Mouse (Mus musculus) CH12.LX (cell line): Measurements from ENCODE around the gene Nr2f2. TPM values are rescaled to one million over a fixed set of nuclear protein-coding genes. Genes with fewer than 3 reads are reported as not detected.

Source experiments
- DNase-seq: peaks from one replicate; pipeline ENCODE4 v3.0.0-alpha.2; 2013; ENCODE audit errors: extremely low read depth
- H3K27ac ChIP-seq: 2 replicates; pipeline ENCODE4 v1.5.1; 2012; ENCODE audit warnings: low read depth, mild to moderate bottlenecking, control low read depth, moderate library complexity; ENCODE audit not compliant: insufficient read depth
- H3K27me3 ChIP-seq: replicated peaks from 2 replicates; pipeline ENCODE3; 2012; ENCODE audit warnings: inconsistent platforms
- H3K36me3 ChIP-seq, 2 experiments: replicated peaks in 1 of 2; 2 replicates each; pipeline versions ENCODE3 to v1.6.1; 2012; ENCODE audit warnings: inconsistent platforms in 1 of 2, low read length in 1 of 2, mild to moderate bottlenecking in 1 of 2, mixed read lengths in 1 of 2, moderate library complexity in 1 of 2; ENCODE audit not compliant: control insufficient read depth in 1 of 2, insufficient read depth in 1 of 2
- H3K4me1 ChIP-seq, 2 experiments: 2 replicates each; pipeline ENCODE4 v1.6.1; 2012; ENCODE audit warnings: inconsistent platforms in 1 of 2, moderate library complexity in 1 of 2; ENCODE audit not compliant: insufficient read depth in 2 of 2, control insufficient read depth in 1 of 2
- H3K4me2 ChIP-seq: 2 replicates; pipeline ENCODE4 v1.6.1; 2012; ENCODE audit warnings: low read depth, mild to moderate bottlenecking, control low read depth; ENCODE audit not compliant: poor library complexity, insufficient read depth, severe bottlenecking
- H3K4me3 ChIP-seq, 3 experiments: fragments of 150-350 bp in 1 of 3; sonication (generic) in 1 of 3; replicated peaks in 1 of 3; 2 replicates each; pipeline versions ENCODE3 to v1.5.1; 2011 to 2012; ENCODE audit warnings: low read depth in 2 of 3, low read length in 2 of 3, mild to moderate bottlenecking in 2 of 3, moderate library complexity in 2 of 3, control low read depth in 1 of 3, improper control_type of control experiment in 1 of 3, inconsistent platforms in 1 of 3, mixed read lengths in 1 of 3; ENCODE audit not compliant: poor library complexity in 1 of 3
- H3K79me2 ChIP-seq: replicated peaks from 2 replicates; pipeline ENCODE4 v1.6.1; 2012; ENCODE audit warnings: mild to moderate bottlenecking, moderate library complexity; ENCODE audit not compliant: control insufficient read depth, poor library complexity, insufficient read depth, severe bottlenecking; ENCODE audit errors: extremely low read depth
- H3K9ac ChIP-seq: 2 replicates; pipeline ENCODE4 v1.6.1; 2012; ENCODE audit warnings: low read depth, mild to moderate bottlenecking, control low read depth, moderate library complexity; ENCODE audit not compliant: insufficient read depth
- H3K9me3 ChIP-seq: replicated peaks from 2 replicates; pipeline ENCODE3; 2012; ENCODE audit warnings: low read length, inconsistent platforms, mixed read lengths
- BHLHE40 ChIP-seq: IDR thresholded peaks from 2 replicates; pipeline ENCODE4 v1.6.1; 2011; ENCODE audit warnings: mild to moderate bottlenecking, low read depth, low read length, improper control_type of control experiment
- CHD1 ChIP-seq: IDR thresholded peaks from 2 replicates; pipeline ENCODE4 v1.6.1; 2012; ENCODE audit warnings: low read depth, low read length, improper control_type of control experiment, inconsistent platforms
- CTCF ChIP-seq, 2 experiments: IDR thresholded peaks in 1 of 2; conservative IDR thresholded peaks in 1 of 2; 2 replicates each; pipeline ENCODE4 v1.5.1; 2011 to 2012; ENCODE audit warnings: low read depth in 2 of 2, low read length in 2 of 2, improper control_type of control experiment in 1 of 2, inconsistent platforms in 1 of 2, mild to moderate bottlenecking in 1 of 2, moderate library complexity in 1 of 2
- E2F4 ChIP-seq: IDR thresholded peaks from 2 replicates; pipeline ENCODE4 v1.6.1; 2011; ENCODE audit warnings: low read depth, low read length, improper control_type of control experiment; ENCODE audit not compliant: insufficient replicate concordance
- EP300 ChIP-seq: IDR thresholded peaks from 2 replicates; pipeline ENCODE4 v1.6.1; 2011; ENCODE audit warnings: low read length, improper control_type of control experiment
- HCFC1 ChIP-seq: IDR thresholded peaks from 2 replicates; pipeline ENCODE4 v1.6.1; 2012; ENCODE audit warnings: low read depth, mild to moderate bottlenecking, inconsistent platforms, low read length, improper control_type of control experiment
- IRF4 ChIP-seq: IDR thresholded peaks from 2 replicates; pipeline ENCODE4 v1.6.1; 2014; ENCODE audit warnings: low read depth, mild to moderate bottlenecking, inconsistent platforms, low read length, improper control_type of control experiment
- JUN ChIP-seq: IDR thresholded peaks from 2 replicates; pipeline ENCODE4 v1.6.1; 2011; ENCODE audit warnings: low read depth, mild to moderate bottlenecking, low read length, improper control_type of control experiment, moderate library complexity; ENCODE audit not compliant: insufficient read depth
- JUND ChIP-seq: conservative IDR thresholded peaks from 2 replicates; pipeline ENCODE4 v1.6.1; 2011; ENCODE audit warnings: low read depth, low read length, improper control_type of control experiment
- KAT2A ChIP-seq: IDR thresholded peaks from 2 replicates; pipeline ENCODE4 v1.6.1; 2012; ENCODE audit warnings: low read length, improper control_type of control experiment, inconsistent platforms; ENCODE audit not compliant: insufficient replicate concordance
- MEF2A ChIP-seq: IDR thresholded peaks from 2 replicates; pipeline ENCODE4 v1.6.1; 2014; ENCODE audit warnings: low read depth, mild to moderate bottlenecking, inconsistent platforms, low read length, improper control_type of control experiment, borderline replicate concordance
- MXI1 ChIP-seq: IDR thresholded peaks from 2 replicates; pipeline ENCODE4 v1.6.1; 2011; ENCODE audit warnings: mild to moderate bottlenecking, low read depth, low read length, improper control_type of control experiment
- NELFE ChIP-seq: IDR thresholded peaks from 2 replicates; pipeline ENCODE4 v1.6.1; 2011; ENCODE audit warnings: low read depth, low read length, improper control_type of control experiment
- POLR2A ChIP-seq: IDR thresholded peaks from 2 replicates; pipeline ENCODE4 v1.6.1; 2011; ENCODE audit warnings: low read depth, mild to moderate bottlenecking, improper control_type of control experiment, low read length
- POLR2AphosphoS2 ChIP-seq: IDR thresholded peaks from 2 replicates; pipeline ENCODE4 v1.6.1; 2011; ENCODE audit warnings: low read depth, low read length, improper control_type of control experiment
- RAD21 ChIP-seq: IDR thresholded peaks from 2 replicates; pipeline ENCODE4 v1.6.1; 2011; ENCODE audit warnings: low read depth, mild to moderate bottlenecking, low read length, improper control_type of control experiment, moderate library complexity
- RCOR1 ChIP-seq: conservative IDR thresholded peaks from 2 replicates; pipeline ENCODE4 v1.6.1; 2012; ENCODE audit warnings: low read depth, mild to moderate bottlenecking, inconsistent platforms, low read length, improper control_type of control experiment
- SMC3 ChIP-seq: IDR thresholded peaks from 2 replicates; pipeline ENCODE4 v1.6.1; 2011; ENCODE audit warnings: low read depth, low read length, improper control_type of control experiment
- TCF12 ChIP-seq: IDR thresholded peaks from 2 replicates; pipeline ENCODE4 v1.6.1; 2014; ENCODE audit warnings: low read depth, mild to moderate bottlenecking, inconsistent platforms, low read length, improper control_type of control experiment
- UBTF ChIP-seq: IDR thresholded peaks from 2 replicates; pipeline ENCODE4 v1.6.1; 2012; ENCODE audit warnings: low read depth, mild to moderate bottlenecking, inconsistent platforms, low read length, improper control_type of control experiment, moderate library complexity
- USF1 ChIP-seq: IDR thresholded peaks from 2 replicates; pipeline ENCODE4 v1.6.1; 2014; ENCODE audit warnings: low read depth, mild to moderate bottlenecking, inconsistent platforms, low read length, improper control_type of control experiment
- USF2 ChIP-seq: conservative IDR thresholded peaks from 2 replicates; pipeline ENCODE4 v1.6.1; 2011; ENCODE audit warnings: low read depth, low read length, improper control_type of control experiment
- ZKSCAN1 ChIP-seq: IDR thresholded peaks from 2 replicates; pipeline ENCODE4 v1.6.1; 2012; ENCODE audit warnings: low read depth, inconsistent platforms, low read length, improper control_type of control experiment, borderline replicate concordance
- ZMIZ1 ChIP-seq: IDR thresholded peaks from 2 replicates; pipeline ENCODE4 v1.6.1; 2012; ENCODE audit warnings: low read depth, mild to moderate bottlenecking, inconsistent platforms, low read length, improper control_type of control experiment
- ZNF384 ChIP-seq: IDR thresholded peaks from 2 replicates; pipeline ENCODE4 v1.6.1; 2012; ENCODE audit warnings: low read depth, low read length, improper control_type of control experiment, inconsistent platforms
- dilution Hi-C: fragments of 300-500 bp; cut with MboI; formaldehyde crosslinking; loops from 2 replicates; pipeline ENCODE4 v1.14.3; 2020; ENCODE audit warnings: low sequenced_read_pairs; ENCODE audit not compliant: extremely low pct_unique_long_range_greater_than_20kb, extremely low pct_ligation_motif_present
- in situ Hi-C: fragments of 300-500 bp; cut with MboI; formaldehyde crosslinking; loops from 3 replicates; pipeline ENCODE4 v1.14.3; 2019; ENCODE audit warnings: low sequenced_read_pairs, low pct_ligation_motif_present, low pct_unique_long_range_greater_than_20kb, mixed read lengths
- polyA plus RNA-seq: library from polyadenylated mRNA; unstranded; fragments of >175 nt; gene quantifications from 2 replicates; pipeline ENCODE4 v1.2.1, GENCODE M21; 2012; ENCODE audit warnings: low read depth; ENCODE audit not compliant: insufficient read length
- total RNA-seq, 2 experiments: library from RNA; depleted of rRNA; stranded (reverse); fragments of 300-350 nt in 1 of 2; fragments of >200 nt in 1 of 2; gene quantifications; 2 replicates each; pipeline ENCODE4 v1.2.3; 2012 to 2014

Nr2f2 gene
- total and polyA plus RNA-seq, 3 experiments = not detected

GRCm38 (mm10) chr7:70408814-70409213 lies 42.3 kb upstream of the Nr2f2 start:
- peaks cover 74% of the 10 kb centered on the region for H3K9me3 ChIP-seq
- no peaks in the 10 kb centered on the region for H3K4me1 ChIP-seq
- in situ Hi-C loops (no loop called here), dilution Hi-C loops (no loop called here)
- no peaks in the 10 kb centered on the region for H3K36me3 ChIP-seq
- H3K9ac ChIP-seq = no peak overlapping the region
- no peak overlapping the region for H3K4me3 ChIP-seq
- no peak for DNase-seq
- no peak overlapping the region for H3K27ac ChIP-seq
- H3K27me3 ChIP-seq = no peaks in the 10 kb centered on the region
- H3K79me2 ChIP-seq = no peaks in the 10 kb centered on the region
- H3K4me2 ChIP-seq = no peak overlapping the region
- no peak for TF ChIP-seq JUND
- no peak for TF ChIP-seq MXI1
- no peak for TF ChIP-seq RAD21
- no peak for TF ChIP-seq JUN
- no peak for TF ChIP-seq CHD1

DNA sequence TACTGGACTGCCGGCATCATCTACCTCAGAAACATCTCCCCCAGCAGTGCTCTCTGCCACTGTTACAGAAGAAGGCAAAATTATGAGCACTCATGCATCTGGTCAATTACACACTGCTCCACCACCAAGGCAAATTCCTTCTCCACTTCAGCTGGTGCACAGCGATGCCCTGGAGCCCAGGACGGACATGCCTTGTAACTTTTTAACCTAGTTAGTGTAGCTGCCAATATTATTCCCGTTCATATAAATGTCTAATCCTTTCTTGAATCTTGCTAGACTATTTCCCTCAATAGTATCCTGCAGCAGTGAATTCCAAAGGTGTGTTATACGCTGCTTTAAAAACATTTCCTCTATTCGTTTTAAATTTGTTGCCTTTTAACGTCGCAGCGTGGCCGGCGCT lies 40.6 kb upstream of the Nr2f2 start:
- Histone ChIP-seq H3K4me3 (no peak overlapping the region), H3K9ac (no peak overlapping the region), H3K4me1 (no peaks in the 10 kb centered on the region), H3K79me2 (no peaks in the 10 kb centered on the region), H3K27me3 (no peaks in the 10 kb centered on the region), H3K27ac (no peak overlapping the region), H3K36me3 (no peaks in the 10 kb centered on the region), H3K4me2 (no peak overlapping the region), H3K9me3 (peaks cover 67% of the 10 kb centered on the region)
- TF ChIP-seq JUN (no peak), CHD1 (no peak), POLR2AphosphoS2 (no peak), BHLHE40 (no peak), CTCF (conservative IDR thresholded peaks at IDR 0.05 in 1 of 2, IDR thresholded peaks at IDR 0.05 in 1 of 2; ENCODE audit: low read depth in 2 of 2, low read length in 2 of 2) (no peak), USF1 (no peak), USF2 (no peak), KAT2A (no peak), RCOR1 (no peak), SMC3 (no peak)
- dilution Hi-C loops (no loop called here), in situ Hi-C loops (no loop called here)
- no peak for DNase-seq

- TF ChIP-seq MEF2A (no peak), HCFC1 (no peak), E2F4 (no peak), CTCF (conservative IDR thresholded peaks at IDR 0.05 in 1 of 2, IDR thresholded peaks at IDR 0.05 in 1 of 2; ENCODE audit: low read depth in 2 of 2, low read length in 2 of 2) (no peak), ZNF384 (no peak), ZKSCAN1 (no peak), IRF4 (no peak), ZMIZ1 (no peak), TCF12 (no peak), EP300 (no peak), USF2 (no peak), POLR2A (no peak), POLR2AphosphoS2 (no peak), UBTF (no peak), NELFE (no peak)
- H3K9ac ChIP-seq = no peak overlapping the region
- no peaks in the 10 kb centered on the region for H3K4me1 ChIP-seq
- no peak for DNase-seq
- H3K79me2 ChIP-seq = no peaks in the 10 kb centered on the region
- dilution Hi-C loops = no loop called here
- no peaks in the 10 kb centered on the region for H3K36me3 ChIP-seq
- no peaks in the 10 kb centered on the region for H3K27me3 ChIP-seq
- no peak overlapping the region for H3K27ac ChIP-seq
- in situ Hi-C loops = no loop called here
- H3K9me3 ChIP-seq = peaks cover 64% of the 10 kb centered on the region
- no peak overlapping the region for H3K4me3 ChIP-seq
- no peak overlapping the region for H3K4me2 ChIP-seq
These were observed 40.0 kb upstream of the Nr2f2 start for GRCm38 (mm10) chr7:70406527-70406926.
